Mouse (Mus musculus): Measurements from ENCODE around the gene Rasgrf1. TPM values are rescaled to one million over a fixed set of nuclear protein-coding genes. Genes with fewer than 3 reads are reported as not detected.

Gene Rasgrf1
- total and polyA plus RNA-seq, 3 experiments, result 0.05 TPM; not detected in 2

DNA sequence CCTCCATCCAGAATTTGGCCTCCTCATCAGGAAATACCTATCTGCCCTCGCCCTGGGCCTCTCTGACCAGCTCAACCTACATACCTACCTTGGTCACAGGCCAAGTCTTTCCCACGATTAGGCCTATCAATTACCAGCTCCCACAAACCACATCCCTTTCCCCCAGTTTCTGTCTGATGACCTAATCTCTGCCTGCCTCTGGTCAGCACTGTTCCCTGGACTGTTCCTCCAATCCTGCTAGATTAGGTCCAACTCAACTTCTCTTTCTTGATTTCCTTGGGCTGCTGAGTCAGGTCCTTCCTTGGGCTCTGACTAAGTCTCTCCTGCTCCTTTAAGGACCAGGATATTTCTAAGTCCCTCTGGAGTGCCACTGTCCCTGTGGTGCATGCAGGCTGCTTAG lies 157.6 kb downstream of the Rasgrf1 start:
- no peaks in the 10 kb centered on the region for H3K36me3 ChIP-seq (replicated peaks)
- DNase-seq (ENCODE audit: low spot score), result no peak
- H3K9me3 ChIP-seq (replicated peaks), result peaks cover 10% of the 10 kb centered on the region
- no peak for TF ChIP-seq POLR2AphosphoS5 (IDR thresholded peaks at IDR 0.05; ENCODE audit: insufficient replicate concordance, low read depth, low read length)
- TF ChIP-seq GATA1 (IDR thresholded peaks at IDR 0.05; ENCODE audit: borderline replicate concordance, low read length), result no peak
- no peak for TF ChIP-seq GATA2 (IDR thresholded peaks at IDR 0.05; ENCODE audit: borderline replicate concordance, low read depth, low read length)
- no peak for TF ChIP-seq CTCF (IDR thresholded peaks at IDR 0.05; ENCODE audit: low read depth, low read length)
- no peak for TF ChIP-seq TAL1 (conservative IDR thresholded peaks at IDR 0.05; ENCODE audit: low read depth, low read length)
- H3K4me1 ChIP-seq (ENCODE audit: insufficient read depth, low read depth, low read length), result no peaks in the 10 kb centered on the region
- no peak for ATAC-seq (ENCODE audit: extremely low read depth, insufficient number of reproducible peaks, low FRiP score, poor library complexity, severe bottlenecking)
- no peaks in the 10 kb centered on the region for H3K27me3 ChIP-seq (ENCODE audit: insufficient read depth, low read length)
- no peak overlapping the region for H3K4me3 ChIP-seq (ENCODE audit: low read depth, low read length)

GRCm38 (mm10) chr9:90068786-90069185 lies 159.1 kb downstream of the Rasgrf1 start:
- TF ChIP-seq CTCF (IDR thresholded peaks at IDR 0.05; ENCODE audit: low read depth, low read length), result no peak
- TF ChIP-seq GATA1 (IDR thresholded peaks at IDR 0.05; ENCODE audit: borderline replicate concordance, low read length), result no peak
- TF ChIP-seq POLR2AphosphoS5 (IDR thresholded peaks at IDR 0.05; ENCODE audit: insufficient replicate concordance, low read depth, low read length), result no peak
- no peak for TF ChIP-seq GATA2 (IDR thresholded peaks at IDR 0.05; ENCODE audit: borderline replicate concordance, low read depth, low read length)
- no peak for TF ChIP-seq TAL1 (conservative IDR thresholded peaks at IDR 0.05; ENCODE audit: low read depth, low read length)
- Histone ChIP-seq H3K36me3 (replicated peaks) (no peaks in the 10 kb centered on the region), H3K4me1 (ENCODE audit: insufficient read depth, low read depth, low read length) (no peaks in the 10 kb centered on the region), H3K27me3 (ENCODE audit: insufficient read depth, low read length) (no peaks in the 10 kb centered on the region), H3K4me3 (ENCODE audit: low read depth, low read length) (no peak overlapping the region), H3K9me3 (replicated peaks) (peaks cover 7% of the 10 kb centered on the region)
- no peak for ATAC-seq (ENCODE audit: extremely low read depth, insufficient number of reproducible peaks, low FRiP score, poor library complexity, severe bottlenecking)
- no peak for DNase-seq (ENCODE audit: low spot score)

- Histone ChIP-seq H3K4me1 (ENCODE audit: insufficient read depth, low read depth, low read length) (no peaks in the 10 kb centered on the region), H3K27me3 (ENCODE audit: insufficient read depth, low read length) (no peaks in the 10 kb centered on the region), H3K36me3 (replicated peaks) (no peaks in the 10 kb centered on the region)
Measured at GRCm38 (mm10) chr9:90069485-90069884, 159.8 kb downstream of the Rasgrf1 start.

GRCm38 (mm10) chr9:90070174-90070573 lies 160.5 kb downstream of the Rasgrf1 start:
- H3K9me3 ChIP-seq (replicated peaks), result peaks cover 6% of the 10 kb centered on the region
- H3K36me3 ChIP-seq (replicated peaks), result no peaks in the 10 kb centered on the region
- ATAC-seq (ENCODE audit: extremely low read depth, insufficient number of reproducible peaks, low FRiP score, poor library complexity, severe bottlenecking), result no peak
- no peaks in the 10 kb centered on the region for H3K27me3 ChIP-seq (ENCODE audit: insufficient read depth, low read length)
- TF ChIP-seq TAL1 (conservative IDR thresholded peaks at IDR 0.05; ENCODE audit: low read depth, low read length) (no peak), GATA2 (IDR thresholded peaks at IDR 0.05; ENCODE audit: borderline replicate concordance, low read depth, low read length) (no peak)
- H3K4me3 ChIP-seq (ENCODE audit: low read depth, low read length), result no peak overlapping the region
- no peaks in the 10 kb centered on the region for H3K4me1 ChIP-seq (ENCODE audit: insufficient read depth, low read depth, low read length)
- DNase-seq (ENCODE audit: low spot score), result no peak

More at GRCm38 (mm10) chr9:90069485-90069884, 159.8 kb downstream of the Rasgrf1 start:
- TF ChIP-seq POLR2AphosphoS5 (IDR thresholded peaks at IDR 0.05; ENCODE audit: insufficient replicate concordance, low read depth, low read length), result no peak
- no peak for TF ChIP-seq CTCF (IDR thresholded peaks at IDR 0.05; ENCODE audit: low read depth, low read length)
- no peak for TF ChIP-seq GATA1 (IDR thresholded peaks at IDR 0.05; ENCODE audit: borderline replicate concordance, low read length)
- no peak for TF ChIP-seq GATA2 (IDR thresholded peaks at IDR 0.05; ENCODE audit: borderline replicate concordance, low read depth, low read length)
- TF ChIP-seq TAL1 (conservative IDR thresholded peaks at IDR 0.05; ENCODE audit: low read depth, low read length), result no peak
- Histone ChIP-seq H3K4me3 (ENCODE audit: low read depth, low read length) (no peak overlapping the region), H3K9me3 (replicated peaks) (peaks cover 7% of the 10 kb centered on the region)
- no peak for DNase-seq (ENCODE audit: low spot score)
- no peak for ATAC-seq (ENCODE audit: extremely low read depth, insufficient number of reproducible peaks, low FRiP score, poor library complexity, severe bottlenecking)

DNA sequence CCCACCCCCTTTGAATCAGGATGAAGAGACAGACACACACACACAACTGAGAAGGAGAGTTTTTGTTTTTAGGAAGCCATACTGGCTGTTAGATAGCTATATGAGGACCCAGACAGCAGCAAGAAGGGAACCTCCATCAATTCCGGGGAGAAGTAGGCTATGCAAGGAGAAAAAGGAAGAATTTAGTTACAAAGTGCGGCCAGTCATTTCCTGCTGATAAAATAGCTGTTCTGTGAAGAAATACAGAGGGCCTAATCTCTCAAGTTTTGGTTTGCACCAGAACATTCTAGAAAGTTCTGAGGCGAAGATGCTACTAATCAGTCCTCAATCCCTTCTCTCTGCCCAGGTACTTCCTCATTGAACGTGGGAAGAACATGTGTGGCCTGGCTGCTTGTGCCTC lies 165.6 kb downstream of the Rasgrf1 start:
- no peak for TF ChIP-seq TAL1 (conservative IDR thresholded peaks at IDR 0.05; ENCODE audit: low read depth, low read length)
- no peak for TF ChIP-seq CTCF (IDR thresholded peaks at IDR 0.05; ENCODE audit: low read depth, low read length)
- TF ChIP-seq GATA2 (IDR thresholded peaks at IDR 0.05; ENCODE audit: borderline replicate concordance, low read depth, low read length), result no peak
- TF ChIP-seq GATA1 (IDR thresholded peaks at IDR 0.05; ENCODE audit: borderline replicate concordance, low read length), result no peak
- no peak for TF ChIP-seq POLR2AphosphoS5 (IDR thresholded peaks at IDR 0.05; ENCODE audit: insufficient replicate concordance, low read depth, low read length)
- Histone ChIP-seq H3K9me3 (replicated peaks) (no peaks in the 10 kb centered on the region), H3K27me3 (ENCODE audit: insufficient read depth, low read length) (no peaks in the 10 kb centered on the region), H3K4me1 (ENCODE audit: insufficient read depth, low read depth, low read length) (no peaks in the 10 kb centered on the region), H3K4me3 (ENCODE audit: low read depth, low read length) (no peak overlapping the region), H3K36me3 (replicated peaks) (no peaks in the 10 kb centered on the region)
- ATAC-seq (ENCODE audit: extremely low read depth, insufficient number of reproducible peaks, low FRiP score, poor library complexity, severe bottlenecking), result no peak
- DNase-seq (ENCODE audit: low spot score), result no peak

- Histone ChIP-seq H3K27me3 (ENCODE audit: insufficient read depth, low read length) (no peaks in the 10 kb centered on the region), H3K4me1 (ENCODE audit: insufficient read depth, low read depth, low read length) (no peaks in the 10 kb centered on the region), H3K4me3 (ENCODE audit: low read depth, low read length) (no peak overlapping the region), H3K9me3 (replicated peaks) (no peaks in the 10 kb centered on the region), H3K36me3 (replicated peaks) (no peaks in the 10 kb centered on the region)
- no peak for DNase-seq (ENCODE audit: low spot score)
- TF ChIP-seq GATA1 (IDR thresholded peaks at IDR 0.05; ENCODE audit: borderline replicate concordance, low read length), result no peak
- TF ChIP-seq POLR2AphosphoS5 (IDR thresholded peaks at IDR 0.05; ENCODE audit: insufficient replicate concordance, low read depth, low read length), result no peak
- TF ChIP-seq GATA2 (IDR thresholded peaks at IDR 0.05; ENCODE audit: borderline replicate concordance, low read depth, low read length), result no peak
- no peak for TF ChIP-seq CTCF (IDR thresholded peaks at IDR 0.05; ENCODE audit: low read depth, low read length)
- TF ChIP-seq TAL1 (conservative IDR thresholded peaks at IDR 0.05; ENCODE audit: low read depth, low read length), result no peak
- no peak for ATAC-seq (ENCODE audit: extremely low read depth, insufficient number of reproducible peaks, low FRiP score, poor library complexity, severe bottlenecking)
Measured at GRCm38 (mm10) chr9:90076131-90076530, 166.4 kb downstream of the Rasgrf1 start.

Other genes starting within 250 kb of the Rasgrf1 start
- 24.0 and 26.9 TPM in 2 replicates for gene Tmed3, start 204.8 kb upstream of the Rasgrf1 start, total RNA-seq (2014; fragmentation: Nextera tagmentation)
- 29.5 and 29.6 TPM in 2 replicates for gene Tmed3, start 204.8 kb upstream of the Rasgrf1 start, total RNA-seq (2017)
- gene Tmed3, start 204.8 kb upstream of the Rasgrf1 start, polyA plus RNA-seq (2012), result 18.7 and 21.5 TPM in 2 replicates
- gene Ankrd34c, start 171.4 kb upstream of the Rasgrf1 start, total RNA-seq (2014; fragmentation: Nextera tagmentation), result not detected in 2 replicates
- gene Ankrd34c, start 171.4 kb upstream of the Rasgrf1 start, total RNA-seq (2017), result 0.05 and 0.06 TPM in 2 replicates
- not detected in 2 replicates for gene Ankrd34c, start 171.4 kb upstream of the Rasgrf1 start, polyA plus RNA-seq (2012)
- gene Ctsh, start 144.2 kb downstream of the Rasgrf1 start, total RNA-seq (2014; fragmentation: Nextera tagmentation), result not detected in 2 replicates
- 0.16 and 0.29 TPM in 2 replicates for gene Ctsh, start 144.2 kb downstream of the Rasgrf1 start, total RNA-seq (2017)
- gene Ctsh, start 144.2 kb downstream of the Rasgrf1 start, polyA plus RNA-seq (2012), result not detected in 2 replicates
- 219 and 248 TPM in 2 replicates for gene Morf4l1, start 204.9 kb downstream of the Rasgrf1 start, total RNA-seq (2014; fragmentation: Nextera tagmentation)
- 146 and 172 TPM in 2 replicates for gene Morf4l1, start 204.9 kb downstream of the Rasgrf1 start, total RNA-seq (2017)
- gene Morf4l1, start 204.9 kb downstream of the Rasgrf1 start, polyA plus RNA-seq (2012), result 106 and 118 TPM in 2 replicates

Measured in G1E (cell line).